Mouse (Mus musculus): ENCODE data around the gene Slc12a8.
"Not testable (repeated sequence)": the region's sequence is repeated elsewhere in the genome, so short reads cannot be mapped to it uniquely, and the experiment has no call there.

Slc12a8 gene

DNA sequence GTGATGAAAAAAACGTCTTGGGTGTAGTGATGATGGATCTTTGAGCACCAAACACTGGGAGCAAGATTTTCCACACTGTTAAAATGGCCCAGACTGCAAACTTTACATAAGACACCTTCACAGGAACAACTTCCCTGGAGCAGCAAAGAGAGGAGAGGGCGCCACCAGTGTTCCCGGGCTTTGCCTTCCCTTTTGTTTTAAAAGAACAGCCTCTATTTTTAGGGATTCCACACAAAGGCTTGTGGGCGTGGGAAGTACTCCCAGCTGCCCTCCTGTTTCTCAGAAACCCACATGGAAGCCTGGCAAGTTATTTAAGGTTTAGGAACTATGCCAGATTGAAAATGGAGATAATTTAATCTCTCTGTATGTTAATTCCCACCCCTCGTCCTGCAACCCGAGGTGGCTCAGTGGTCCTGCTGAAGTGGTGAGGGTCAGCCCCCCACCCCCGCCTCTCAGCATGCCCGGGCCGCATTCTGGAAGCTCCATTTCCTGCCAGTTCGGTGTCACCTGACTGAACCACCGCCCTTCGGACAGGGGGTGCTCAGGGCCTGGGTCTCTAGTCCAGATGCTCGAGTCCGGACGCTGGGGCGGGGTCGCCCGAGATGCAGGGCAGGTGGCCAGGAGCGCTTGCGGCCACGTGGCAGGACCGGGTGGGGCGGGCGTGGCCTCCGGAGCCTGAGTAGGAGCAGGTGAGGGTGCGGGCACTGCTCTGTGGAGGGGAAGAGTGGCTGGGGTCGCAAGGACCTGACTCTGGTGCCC, at the start of gene Slc12a8:
TSS of gene Slc12a8 (plus strand) at position 522 of the 759 bp plus-strand sequence.
- peak; percentile 27 for DNase-seq (ENCODE audit: low spot score)

DNA sequence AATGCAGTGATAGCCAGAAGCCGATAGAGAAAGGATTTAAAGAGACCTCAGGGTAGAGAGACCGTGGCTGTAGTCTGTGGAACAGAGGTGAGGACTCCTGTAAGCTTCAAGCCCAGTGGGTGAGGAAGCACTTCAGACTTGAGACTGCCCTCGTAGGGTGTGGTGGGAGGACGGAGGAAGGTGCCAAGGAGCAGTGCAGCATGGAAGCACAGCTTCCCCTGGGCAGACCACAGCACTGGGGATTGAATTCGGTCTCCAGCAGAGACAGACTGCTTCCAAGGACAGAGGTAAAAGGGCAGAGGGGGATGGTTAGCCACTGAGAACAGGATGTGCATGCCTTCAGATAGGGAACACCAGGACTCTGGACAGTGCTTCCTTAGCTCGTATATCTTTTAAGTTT, 49.7 kb upstream of the Slc12a8 start:
- DNase-seq (ENCODE audit: low spot score) = peak; percentile 26

DNA sequence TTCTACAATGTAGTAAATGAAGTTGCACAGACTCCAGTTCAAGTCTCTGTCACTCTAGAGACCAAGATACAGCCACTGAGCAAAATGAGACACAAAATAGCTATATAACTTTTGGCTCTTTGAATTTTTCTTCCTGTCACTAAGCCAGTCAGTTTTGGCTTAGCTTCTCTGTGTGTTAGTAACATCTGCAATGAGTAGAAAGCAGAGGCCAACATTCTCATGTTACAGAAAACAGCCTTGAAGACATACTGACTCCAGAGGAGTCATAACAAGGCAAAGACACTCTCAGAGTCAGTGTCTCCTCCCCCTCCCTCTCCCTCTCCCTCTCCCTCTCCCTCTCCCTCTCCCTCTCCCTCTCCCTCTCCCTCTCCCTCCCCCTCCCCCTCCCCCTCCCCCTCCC, 47.2 kb upstream of the Slc12a8 start:
- DNase-seq (ENCODE audit: low spot score) = no peak

GRCm38 (mm10) chr16:33474381-33474780, 42.7 kb upstream of the Slc12a8 start:
- no peak for DNase-seq (ENCODE audit: low spot score)

DNA sequence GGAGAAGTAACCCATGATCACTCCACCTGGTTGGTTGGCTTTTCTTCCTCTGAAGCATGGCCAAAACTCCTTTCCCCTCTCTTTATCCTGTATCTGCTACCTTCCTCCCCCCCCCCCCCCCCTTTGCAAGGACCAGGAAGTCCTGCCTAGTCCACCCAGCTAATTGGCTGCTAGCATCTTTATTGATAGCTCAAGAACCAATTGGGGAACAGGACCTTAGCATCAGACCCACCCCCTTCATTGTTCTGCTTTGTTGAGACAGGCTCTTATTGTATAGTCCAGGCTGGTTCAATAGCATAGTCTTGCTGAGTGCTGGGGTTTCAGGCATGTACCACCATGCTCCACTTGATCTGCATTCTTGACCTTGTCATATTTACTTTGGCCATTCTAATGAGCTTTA, 37.2 kb upstream of the Slc12a8 start:
- no peak for DNase-seq (ENCODE audit: low spot score)

DNA sequence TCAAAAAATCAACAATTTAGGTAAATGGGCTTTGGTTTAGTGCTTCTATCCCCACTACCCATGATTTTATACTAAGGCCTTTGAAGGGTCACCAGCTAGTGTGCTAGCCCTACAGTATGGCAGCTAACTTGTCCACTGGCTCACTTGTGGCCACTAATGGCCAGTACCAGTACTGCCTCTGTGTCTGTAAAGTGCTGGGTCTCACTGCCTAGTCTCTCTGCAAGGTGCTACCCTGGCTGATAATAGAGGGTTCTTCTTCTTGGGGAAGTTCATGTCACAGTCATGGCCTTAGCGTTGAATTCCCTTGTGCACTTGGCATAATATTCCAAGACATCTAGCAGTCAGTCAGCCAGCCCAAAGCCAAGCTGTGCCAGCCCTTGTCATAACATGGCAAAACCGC, 36.0 kb upstream of the Slc12a8 start:
- peak; percentile 50 for DNase-seq (ENCODE audit: low spot score)

DNA sequence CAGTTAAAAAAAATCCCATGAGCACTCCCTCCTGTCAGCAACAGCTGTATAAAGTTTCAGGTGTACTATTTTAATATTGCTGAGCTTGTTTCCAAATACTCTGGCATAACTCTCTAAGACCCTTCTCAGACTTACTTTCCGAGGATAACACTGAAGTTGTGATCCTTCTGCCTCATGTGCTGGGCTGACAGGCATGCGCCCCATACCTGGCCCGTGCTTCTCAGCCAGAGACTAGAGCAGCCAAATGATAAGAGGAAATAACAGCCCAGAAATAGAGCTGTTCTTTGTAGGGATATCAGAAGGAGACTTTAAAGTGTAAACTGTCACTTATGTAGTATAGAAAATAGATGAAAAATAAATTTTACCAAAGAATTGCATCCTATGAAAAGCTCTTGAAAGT, 34.8 kb upstream of the Slc12a8 start:
- DNase-seq (ENCODE audit: low spot score) = no peak

DNA sequence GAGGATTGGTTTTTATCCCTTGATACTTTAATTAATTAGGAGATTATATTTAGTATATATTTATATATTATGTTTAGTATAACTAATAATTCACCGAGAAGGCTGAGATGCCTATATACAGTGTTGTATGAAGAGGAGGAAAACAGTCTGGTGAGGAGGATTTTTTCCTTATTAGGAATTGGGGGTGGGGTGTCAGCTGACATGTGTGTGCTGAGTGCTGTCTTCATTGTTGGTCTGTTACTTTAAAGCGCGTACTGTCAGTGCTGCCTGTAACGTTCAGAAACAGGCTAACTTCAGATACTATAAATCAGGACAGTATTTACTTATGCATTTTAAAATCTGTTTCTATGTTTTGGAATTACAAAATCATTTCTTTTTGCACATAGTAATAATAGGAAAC, 29.4 kb upstream of the Slc12a8 start:
- DNase-seq (ENCODE audit: low spot score) = no peak

DNA sequence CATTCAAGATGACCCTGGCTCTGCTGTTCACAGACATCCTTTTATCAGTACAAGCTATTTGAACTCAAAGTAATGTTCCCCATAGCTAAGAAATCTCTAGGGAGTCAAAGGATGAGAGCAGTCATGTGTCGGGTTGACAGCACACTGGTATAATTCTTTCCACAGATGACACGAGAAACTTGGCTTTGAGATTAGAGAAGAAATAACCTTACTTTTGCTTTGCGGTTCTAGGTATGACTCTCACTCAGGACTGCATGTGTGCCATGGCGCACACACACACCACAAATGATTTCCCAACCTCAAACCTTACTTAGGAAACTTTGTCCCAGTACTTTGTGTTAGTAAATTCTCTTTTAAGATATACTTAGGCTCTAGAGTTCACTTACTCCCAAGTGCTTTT, 22.8 kb upstream of the Slc12a8 start:
- DNase-seq (ENCODE audit: low spot score) = no peak

DNA sequence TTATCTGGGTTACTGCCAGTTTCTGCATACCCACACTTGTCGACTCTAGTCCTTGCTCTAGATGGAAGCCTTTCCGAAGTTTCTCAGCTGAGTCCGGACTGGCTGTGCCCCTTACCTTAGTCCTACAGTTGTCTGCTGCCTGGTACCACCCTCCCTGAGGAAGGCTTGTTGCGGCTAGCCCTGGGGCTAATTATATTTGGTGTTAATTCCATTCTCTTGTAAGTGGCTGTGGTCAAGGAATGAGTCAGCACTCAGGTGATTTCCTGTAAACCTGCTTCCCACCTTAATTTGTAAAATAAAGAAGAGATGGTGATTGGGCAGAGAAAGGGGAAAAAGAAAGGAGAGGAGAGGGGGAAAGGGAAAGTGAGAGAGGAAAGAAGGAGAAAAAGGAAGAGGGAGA, 9.0 kb upstream of the Slc12a8 start:
- DNase-seq (ENCODE audit: low spot score) = no peak

GRCm38 (mm10) chr16:33509231-33509630, 7.9 kb upstream of the Slc12a8 start:
- DNase-seq (ENCODE audit: low spot score) = not testable (repeated sequence)

GRCm38 (mm10) chr16:33510856-33511255, 6.3 kb upstream of the Slc12a8 start:
- DNase-seq (ENCODE audit: low spot score) = not testable (repeated sequence)

- no peak for DNase-seq (ENCODE audit: low spot score)
These were observed 4.6 kb upstream of the Slc12a8 start for GRCm38 (mm10) chr16:33512555-33512954.

DNA sequence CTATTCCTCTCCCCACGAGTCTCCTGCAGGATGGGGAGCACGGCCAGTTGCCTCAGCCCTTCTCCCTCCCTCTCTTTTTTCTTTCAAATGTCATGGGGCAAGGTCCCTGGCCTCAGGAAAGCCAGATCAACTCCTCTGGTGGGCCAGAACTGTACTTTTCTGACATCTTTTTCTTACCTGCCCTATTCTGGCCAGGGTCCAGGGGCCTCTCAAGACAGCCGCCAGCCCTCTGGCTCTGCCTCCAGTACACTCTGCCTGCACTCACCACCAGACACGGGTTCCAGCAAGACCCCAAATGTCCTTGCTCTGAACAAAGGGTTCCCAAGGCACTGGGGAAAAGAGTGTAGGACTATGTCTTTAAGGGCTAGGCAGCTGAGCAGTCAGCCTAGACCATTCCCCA, 499 bp downstream of the Slc12a8 start:
- DNase-seq (ENCODE audit: low spot score) = no peak

GRCm38 (mm10) chr16:33518236-33518635, 1.1 kb downstream of the Slc12a8 start:
- DNase-seq (ENCODE audit: low spot score) = no peak

DNA sequence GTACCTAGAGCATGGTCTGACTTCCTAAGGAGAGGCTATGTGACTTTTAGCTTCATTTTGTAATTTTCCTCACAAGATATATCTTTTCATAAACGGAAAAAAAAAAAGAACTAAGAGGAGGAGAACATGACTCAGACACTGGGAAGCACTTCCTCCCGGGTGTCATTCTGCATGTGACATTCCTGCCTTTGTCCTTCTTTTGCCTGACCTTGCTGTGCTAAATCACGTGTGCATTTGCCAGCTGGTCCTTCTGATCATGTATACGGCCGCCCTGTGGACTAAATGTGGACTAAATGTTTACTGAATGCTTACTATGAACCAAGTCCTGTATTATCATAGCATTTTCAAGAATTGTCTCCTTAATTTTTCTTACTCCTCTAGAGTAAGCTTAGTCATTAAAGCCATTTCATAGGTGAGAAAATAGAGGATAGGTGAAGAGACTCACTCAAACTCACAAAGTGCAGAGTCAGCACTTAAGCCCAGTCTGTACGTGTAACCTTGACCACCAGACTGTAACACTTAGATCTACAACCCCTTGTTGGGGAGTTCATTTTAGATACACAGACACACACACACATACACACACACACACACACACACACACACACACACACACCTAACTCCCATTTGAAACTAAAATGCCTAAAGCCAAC, 2.9 kb downstream of the Slc12a8 start:
- no peak for DNase-seq (ENCODE audit: low spot score)

DNA sequence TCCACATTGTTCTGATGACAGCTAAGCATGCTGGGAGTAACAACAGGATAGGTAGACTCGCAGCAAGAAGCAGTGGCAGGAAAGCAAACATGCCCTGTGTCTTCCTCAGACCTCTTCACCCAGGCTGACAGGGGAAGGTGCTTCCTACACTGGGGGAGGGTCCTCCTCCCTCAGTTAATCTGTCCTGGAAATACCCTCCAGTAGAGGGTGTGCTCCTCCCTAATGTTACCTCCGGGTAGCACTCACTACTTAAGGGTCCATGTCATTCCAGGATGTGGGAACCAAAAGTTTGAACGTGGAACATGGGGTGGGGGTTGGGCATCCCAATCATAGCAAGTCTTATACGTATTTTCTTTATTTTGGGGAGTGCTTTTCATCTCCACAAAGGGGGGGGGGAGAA, 5.4 kb downstream of the Slc12a8 start:
- DNase-seq (ENCODE audit: low spot score) = no peak

DNA sequence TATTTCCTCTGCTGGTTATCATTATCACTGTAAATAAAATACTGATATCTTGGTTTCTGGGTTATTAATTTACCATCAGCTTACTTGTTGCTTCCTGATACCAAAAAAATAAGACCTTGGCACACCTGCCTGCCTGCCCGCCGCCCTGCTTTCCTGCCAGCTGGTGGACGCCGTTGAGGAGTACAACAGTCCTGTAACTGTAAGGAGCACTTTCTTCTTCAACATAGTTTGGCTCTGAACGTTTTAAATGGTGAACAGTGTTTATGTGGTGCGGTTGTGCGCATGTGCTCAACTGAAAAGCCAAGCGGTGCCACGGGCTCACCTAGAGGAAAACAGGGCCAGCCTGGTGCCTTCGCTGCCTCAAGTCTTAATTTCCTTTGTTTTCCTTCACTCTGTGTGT, 6.4 kb downstream of the Slc12a8 start:
- DNase-seq (ENCODE audit: low spot score) = no peak

DNA sequence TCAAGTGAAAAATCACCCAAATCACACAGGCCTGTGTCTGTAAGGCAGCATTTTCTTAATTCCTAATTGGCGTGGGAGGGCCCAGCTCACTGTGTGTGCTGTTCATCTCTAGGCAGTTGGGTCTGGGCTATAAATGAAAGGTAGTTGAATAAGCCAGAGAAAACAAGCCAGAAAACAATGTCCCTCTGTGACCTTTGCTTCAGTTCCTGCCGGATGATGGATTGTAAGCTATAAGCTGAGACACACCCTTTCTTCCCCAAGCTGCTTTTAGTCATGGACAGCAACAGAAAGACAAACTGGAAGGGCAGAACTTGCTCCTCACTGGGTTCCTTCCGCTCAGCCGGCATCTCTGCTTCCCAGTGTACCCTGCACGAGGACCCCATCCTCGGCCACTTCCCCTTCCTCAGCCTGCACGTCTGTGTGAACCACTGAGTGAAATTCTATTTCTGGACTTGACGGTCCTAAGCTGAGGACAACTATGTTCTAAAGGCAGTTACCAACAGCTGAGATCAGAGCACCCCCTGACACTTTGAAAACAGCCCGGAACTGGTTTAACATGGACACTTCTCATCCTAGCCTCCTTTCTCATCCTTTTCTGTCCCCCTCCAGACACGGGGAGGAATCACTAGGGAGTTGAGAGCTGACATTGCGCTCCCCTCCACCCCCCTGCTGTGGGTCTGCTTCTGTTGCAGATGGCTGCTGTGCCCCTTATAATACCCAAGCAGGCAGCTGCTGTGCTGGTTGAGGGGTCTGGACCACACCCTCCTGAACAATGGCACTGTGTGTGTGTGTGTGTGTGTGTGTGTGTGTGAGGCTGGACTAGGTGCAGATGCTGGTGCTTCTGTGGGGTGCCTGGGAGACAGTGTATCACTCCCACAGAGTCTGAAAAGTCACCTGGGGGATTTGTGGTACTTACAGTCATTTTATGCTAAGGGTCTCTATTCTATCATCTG, 12.7 kb downstream of the Slc12a8 start:
- DNase-seq (ENCODE audit: low spot score) = peak; percentile 53

DNA sequence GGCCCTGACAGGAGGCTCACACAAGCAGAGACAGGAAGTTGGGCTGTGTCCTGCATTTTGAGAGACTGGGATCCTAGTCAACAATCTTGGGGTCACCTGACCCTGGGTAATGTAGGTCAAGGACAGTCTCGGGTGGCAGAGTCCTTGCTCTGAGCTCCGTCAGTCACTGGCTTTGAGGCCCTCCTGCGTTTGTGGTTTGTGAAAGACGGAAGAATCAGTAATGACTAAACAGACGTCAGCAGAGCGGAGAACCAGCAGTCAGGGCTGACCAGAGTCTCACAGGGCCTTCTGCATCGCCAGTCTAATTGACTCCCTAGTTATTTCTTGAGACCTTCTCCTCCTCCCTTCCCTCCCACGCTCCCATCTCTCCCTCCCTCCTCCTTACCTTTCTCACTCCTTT, 14.1 kb downstream of the Slc12a8 start:
- no peak for DNase-seq (ENCODE audit: low spot score)

DNA sequence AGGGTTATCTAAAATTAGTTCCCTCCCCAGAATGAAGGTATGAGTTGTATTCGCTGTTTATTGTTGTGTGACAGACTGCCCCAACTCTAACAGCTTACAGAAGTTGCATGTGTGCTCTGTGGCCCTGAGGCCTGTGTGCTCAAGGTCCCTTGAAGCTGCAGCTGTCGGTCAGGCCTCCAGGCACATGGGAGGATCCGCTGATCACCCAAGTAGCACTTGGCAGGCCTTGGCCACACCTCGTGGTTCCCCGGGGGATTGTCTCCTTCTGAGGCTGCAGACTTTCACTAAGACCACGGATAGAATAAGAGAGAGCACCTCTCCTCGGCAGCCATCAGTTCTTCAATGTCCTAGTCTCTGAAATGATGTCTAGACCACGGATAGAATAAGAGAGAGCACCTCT, 19.3 kb downstream of the Slc12a8 start:
- no peak for DNase-seq (ENCODE audit: low spot score)

DNA sequence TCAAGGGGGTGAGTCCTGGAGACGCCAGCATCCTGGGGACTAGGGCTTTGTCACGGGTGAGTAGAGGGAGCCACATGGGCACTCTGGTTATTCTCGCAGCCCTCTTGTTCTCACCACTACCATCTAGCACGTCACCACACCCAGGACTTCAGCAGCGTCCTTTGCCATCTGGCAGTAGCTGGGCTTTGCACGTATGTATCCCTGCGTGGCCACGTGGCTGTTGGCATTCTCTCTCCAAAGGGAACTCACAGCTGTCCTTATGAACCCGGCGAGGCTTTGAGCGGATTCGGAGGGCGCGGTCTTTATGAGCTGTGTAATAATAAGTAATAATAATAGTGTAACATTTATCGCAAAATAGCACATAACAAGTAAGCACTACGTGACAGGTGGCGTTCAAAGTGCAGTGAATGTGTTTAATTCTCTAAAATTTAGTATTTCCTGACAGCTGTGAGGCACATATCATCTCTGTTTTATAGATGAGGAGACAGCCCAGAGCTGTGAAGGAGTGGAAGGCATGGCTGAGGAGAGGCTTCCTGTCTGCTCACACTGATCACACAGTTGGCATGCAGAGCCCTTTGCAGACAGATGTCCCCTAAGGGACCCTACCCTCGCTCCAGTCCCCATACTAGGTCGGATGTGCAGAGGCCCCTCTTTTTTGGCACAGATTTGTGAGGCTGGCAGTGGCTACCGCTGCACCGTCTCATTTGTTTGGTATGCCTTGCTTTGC, 20.5 kb downstream of the Slc12a8 start:
- DNase-seq (ENCODE audit: low spot score) = no peak
